Mouse (Mus musculus): Measurements from ENCODE around the gene Limch1. TPM values are rescaled to one million over a fixed set of nuclear protein-coding genes. Genes with fewer than 3 reads are reported as not detected.

Gene Limch1
- polyA plus RNA-seq, 1 experiment from 2014 or later: 6.1 TPM

GRCm38 (mm10) chr5:66848136-66848535 is 102.5 kb downstream of the Limch1 start:
- DNase-seq (ENCODE audit: low spot score) (no peak), ATAC-seq (ENCODE audit: low FRiP score, low TSS enrichment) (no peak)
- no peaks in the 10 kb centered on the region for H3K36me3 ChIP-seq (ENCODE audit: control insufficient read depth, insufficient read depth, low read length)
- no peaks in the 10 kb centered on the region for H3K27me3 ChIP-seq (ENCODE audit: control insufficient read depth, insufficient read depth, low read length)
- H3K9me3 ChIP-seq (ENCODE audit: control insufficient read depth, low read length): no peaks in the 10 kb centered on the region
- H3K9ac ChIP-seq (ENCODE audit: low read length): no peak overlapping the region
- no peak overlapping the region for H3K27ac ChIP-seq (replicated peaks)
- no peak overlapping the region for H3K4me2 ChIP-seq (replicated peaks; ENCODE audit: low read depth)
- no peak for TF ChIP-seq EP300 (optimal IDR thresholded peaks at IDR 0.05)
- TF ChIP-seq CTCF (IDR thresholded peaks at IDR 0.05; ENCODE audit: low read depth): no peak
- 58% methylated on average over 7 of the region's 7 CpGs for WGBS
- no peak overlapping the region for H3K4me3 ChIP-seq (ENCODE audit: low read depth, low read length)
- H3K4me1 ChIP-seq (replicated peaks; ENCODE audit: control insufficient read depth, insufficient read depth): no peaks in the 10 kb centered on the region

- Histone ChIP-seq H3K4me1 (replicated peaks; ENCODE audit: control insufficient read depth, insufficient read depth) (no peaks in the 10 kb centered on the region), H3K9ac (ENCODE audit: low read length) (no peak overlapping the region), H3K36me3 (ENCODE audit: control insufficient read depth, insufficient read depth, low read length) (no peaks in the 10 kb centered on the region), H3K4me2 (replicated peaks; ENCODE audit: low read depth) (no peak overlapping the region), H3K9me3 (ENCODE audit: control insufficient read depth, low read length) (no peaks in the 10 kb centered on the region), H3K27me3 (ENCODE audit: control insufficient read depth, insufficient read depth, low read length) (no peaks in the 10 kb centered on the region), H3K4me3 (ENCODE audit: low read depth, low read length) (no peak overlapping the region), H3K27ac (replicated peaks) (no peak overlapping the region)
- no peak for DNase-seq (ENCODE audit: low spot score)
- TF ChIP-seq CTCF (IDR thresholded peaks at IDR 0.05; ENCODE audit: low read depth): no peak
- no peak for TF ChIP-seq EP300 (optimal IDR thresholded peaks at IDR 0.05)
- WGBS: 58% methylated on average over 4 of the region's 4 CpGs
- ATAC-seq (ENCODE audit: low FRiP score, low TSS enrichment): no peak
Observed at GRCm38 (mm10) chr5:66849148-66849547, 103.5 kb downstream of the Limch1 start.

GRCm38 (mm10) chr5:66850721-66851251 is 105.2 kb downstream of the Limch1 start:
- no peak for DNase-seq (ENCODE audit: low spot score)
- TF ChIP-seq EP300 (optimal IDR thresholded peaks at IDR 0.05) (no peak), CTCF (IDR thresholded peaks at IDR 0.05; ENCODE audit: low read depth) (no peak)
- no peak overlapping the region for H3K27ac ChIP-seq (replicated peaks)
- no peaks in the 10 kb centered on the region for H3K36me3 ChIP-seq (ENCODE audit: control insufficient read depth, insufficient read depth, low read length)
- H3K27me3 ChIP-seq (ENCODE audit: control insufficient read depth, insufficient read depth, low read length): no peaks in the 10 kb centered on the region
- H3K9me3 ChIP-seq (ENCODE audit: control insufficient read depth, low read length): no peaks in the 10 kb centered on the region
- no peak overlapping the region for H3K9ac ChIP-seq (ENCODE audit: low read length)
- H3K4me2 ChIP-seq (replicated peaks; ENCODE audit: low read depth): no peak overlapping the region
- ATAC-seq (ENCODE audit: low FRiP score, low TSS enrichment): no peak
- 78% methylated on average over 11 of the region's 11 CpGs for WGBS
- H3K4me1 ChIP-seq (replicated peaks; ENCODE audit: control insufficient read depth, insufficient read depth): no peaks in the 10 kb centered on the region
- H3K4me3 ChIP-seq (ENCODE audit: low read depth, low read length): no peak overlapping the region

GRCm38 (mm10) chr5:66851708-66852107 is 106.1 kb downstream of the Limch1 start:
- Histone ChIP-seq H3K9ac (ENCODE audit: low read length) (no peak overlapping the region), H3K27ac (replicated peaks) (no peak overlapping the region), H3K36me3 (ENCODE audit: control insufficient read depth, insufficient read depth, low read length) (no peaks in the 10 kb centered on the region), H3K9me3 (ENCODE audit: control insufficient read depth, low read length) (no peaks in the 10 kb centered on the region), H3K4me2 (replicated peaks; ENCODE audit: low read depth) (no peak overlapping the region), H3K27me3 (ENCODE audit: control insufficient read depth, insufficient read depth, low read length) (no peaks in the 10 kb centered on the region), H3K4me1 (replicated peaks; ENCODE audit: control insufficient read depth, insufficient read depth) (no peaks in the 10 kb centered on the region), H3K4me3 (ENCODE audit: low read depth, low read length) (no peak overlapping the region)
- DNase-seq (ENCODE audit: low spot score): no peak
- 74% methylated on average over 5 of the region's 5 CpGs for WGBS
- TF ChIP-seq EP300 (optimal IDR thresholded peaks at IDR 0.05): no peak
- ATAC-seq (ENCODE audit: low FRiP score, low TSS enrichment): no peak

- H3K9ac ChIP-seq (ENCODE audit: low read length): no peak overlapping the region
- no peak overlapping the region for H3K27ac ChIP-seq (replicated peaks)
- no peaks in the 10 kb centered on the region for H3K36me3 ChIP-seq (ENCODE audit: control insufficient read depth, insufficient read depth, low read length)
- no peaks in the 10 kb centered on the region for H3K9me3 ChIP-seq (ENCODE audit: control insufficient read depth, low read length)
- ATAC-seq (ENCODE audit: low FRiP score, low TSS enrichment): no peak
- H3K27me3 ChIP-seq (ENCODE audit: control insufficient read depth, insufficient read depth, low read length): no peaks in the 10 kb centered on the region
- H3K4me3 ChIP-seq (ENCODE audit: low read depth, low read length): no peak overlapping the region
- no peak overlapping the region for H3K4me2 ChIP-seq (replicated peaks; ENCODE audit: low read depth)
- TF ChIP-seq CTCF (IDR thresholded peaks at IDR 0.05; ENCODE audit: low read depth) (no peak), EP300 (optimal IDR thresholded peaks at IDR 0.05) (no peak)
- 87% methylated on average over 5 of the region's 5 CpGs for WGBS
- no peaks in the 10 kb centered on the region for H3K4me1 ChIP-seq (replicated peaks; ENCODE audit: control insufficient read depth, insufficient read depth)
- DNase-seq (ENCODE audit: low spot score): no peak
Observed at GRCm38 (mm10) chr5:66854263-66854662, 108.6 kb downstream of the Limch1 start.

- ATAC-seq (ENCODE audit: low FRiP score, low TSS enrichment) (no peak), DNase-seq (ENCODE audit: low spot score) (no peak)
- no peak overlapping the region for H3K9ac ChIP-seq (ENCODE audit: low read length)
- no peaks in the 10 kb centered on the region for H3K4me1 ChIP-seq (replicated peaks; ENCODE audit: control insufficient read depth, insufficient read depth)
- no peak overlapping the region for H3K4me2 ChIP-seq (replicated peaks; ENCODE audit: low read depth)
- 69% methylated on average over 11 of the region's 11 CpGs for WGBS
- no peak for TF ChIP-seq EP300 (optimal IDR thresholded peaks at IDR 0.05)
- TF ChIP-seq CTCF (IDR thresholded peaks at IDR 0.05; ENCODE audit: low read depth): no peak
- H3K27me3 ChIP-seq (ENCODE audit: control insufficient read depth, insufficient read depth, low read length): no peaks in the 10 kb centered on the region
- no peaks in the 10 kb centered on the region for H3K9me3 ChIP-seq (ENCODE audit: control insufficient read depth, low read length)
- H3K27ac ChIP-seq (replicated peaks): no peak overlapping the region
- H3K4me3 ChIP-seq (ENCODE audit: low read depth, low read length): no peak overlapping the region
- no peaks in the 10 kb centered on the region for H3K36me3 ChIP-seq (ENCODE audit: control insufficient read depth, insufficient read depth, low read length)
Observed at GRCm38 (mm10) chr5:66855358-66856107, 109.9 kb downstream of the Limch1 start.

All from stomach, postnatal 0 days (tissue).